Mouse (Mus musculus): ENCODE data around the gene Vmn2r23.
"Not testable (repeated sequence)": the region's sequence is repeated elsewhere in the genome, so short reads cannot be mapped to it uniquely, and the experiment has no call there.

Gene Vmn2r23

DNA sequence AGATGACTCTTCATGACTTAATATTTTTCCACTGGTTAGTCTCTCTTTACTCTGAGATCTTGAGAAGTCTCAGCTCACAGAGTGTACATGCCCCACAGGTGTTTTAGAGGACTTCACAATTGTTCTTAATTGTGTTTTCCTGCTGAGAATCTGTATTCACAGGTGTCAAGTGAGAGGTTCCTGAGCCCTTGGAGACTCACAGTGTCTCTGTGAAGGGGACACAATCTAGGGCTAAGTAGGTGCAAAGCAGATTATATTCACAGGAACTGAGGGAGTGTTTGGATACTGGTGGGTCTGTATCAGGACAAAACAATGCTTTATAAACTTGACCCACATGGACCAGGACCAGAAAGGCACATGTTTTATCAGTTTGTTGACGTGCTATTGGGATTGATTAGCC lies at the start of gene Vmn2r23:
TSS of gene Vmn2r23 (plus strand) at position 301 of the 400 bp plus-strand sequence.
- in situ Hi-C loops (cut with MboI, MseI), result no loop called here

DNA sequence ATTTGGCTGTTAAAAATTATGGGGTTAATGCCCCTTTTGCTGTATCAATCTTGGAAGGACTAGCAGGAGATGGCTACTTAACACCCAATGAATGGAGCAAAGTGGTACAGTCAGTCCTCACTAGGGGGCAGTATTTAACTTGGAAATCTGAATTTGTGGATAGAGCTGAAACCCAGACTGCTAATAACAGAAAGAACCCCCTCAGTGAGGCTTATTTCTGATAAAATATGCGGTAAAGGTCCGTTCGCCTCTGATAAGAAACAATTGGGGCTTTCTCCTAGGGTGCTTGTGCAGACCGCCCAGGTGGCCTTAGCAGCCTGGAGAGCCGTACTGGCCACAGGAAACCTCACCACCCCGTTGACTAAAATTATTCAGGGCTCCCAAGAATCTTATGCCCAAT lies 45.4 kb upstream of the Vmn2r23 start:
- in situ Hi-C loops (cut with MboI, MseI), result no loop called here

DNA sequence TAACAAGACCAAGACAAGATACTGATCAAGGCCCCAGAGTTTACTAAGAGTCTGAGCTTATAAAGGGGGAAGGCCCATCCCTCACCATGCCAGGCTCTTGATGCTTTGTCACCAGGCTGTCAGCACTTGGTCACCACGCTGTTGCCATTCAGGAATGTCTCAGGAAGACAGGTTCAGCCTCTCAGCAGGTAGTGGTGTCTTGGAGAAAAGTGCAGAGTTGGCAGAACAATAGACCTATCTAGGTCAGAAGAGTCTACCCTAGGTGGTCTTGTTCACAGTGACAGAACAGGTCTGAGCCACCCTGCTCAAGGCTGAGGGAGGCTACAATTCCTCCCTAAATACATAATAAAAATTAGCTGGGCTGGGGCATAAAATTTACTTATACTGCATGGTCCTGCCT lies 5.8 kb upstream of the Vmn2r23 start:
- in situ Hi-C loops (cut with MboI, MseI), result not testable (repeated sequence)

DNA sequence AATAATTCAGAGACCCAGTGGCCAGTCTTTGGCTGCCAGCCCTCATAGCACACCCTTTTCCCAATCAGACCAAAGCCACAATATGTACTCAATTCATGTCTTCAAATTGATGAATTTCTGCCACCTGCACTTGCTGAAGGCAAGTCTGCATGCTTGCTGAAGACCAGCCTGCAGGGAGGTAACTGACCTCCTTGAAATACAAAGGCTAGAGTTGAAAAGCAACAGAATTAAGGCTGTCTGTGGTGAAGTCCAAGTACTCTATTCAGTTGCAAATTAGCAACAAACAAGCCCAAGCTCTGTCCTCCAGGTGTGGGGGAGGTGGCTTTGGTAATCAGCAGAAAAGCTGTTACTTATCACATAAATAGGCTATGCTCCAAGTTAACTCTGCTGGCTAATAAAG lies 5.3 kb upstream of the Vmn2r23 start:
- in situ Hi-C loops (cut with MboI, MseI), result no loop called here

DNA sequence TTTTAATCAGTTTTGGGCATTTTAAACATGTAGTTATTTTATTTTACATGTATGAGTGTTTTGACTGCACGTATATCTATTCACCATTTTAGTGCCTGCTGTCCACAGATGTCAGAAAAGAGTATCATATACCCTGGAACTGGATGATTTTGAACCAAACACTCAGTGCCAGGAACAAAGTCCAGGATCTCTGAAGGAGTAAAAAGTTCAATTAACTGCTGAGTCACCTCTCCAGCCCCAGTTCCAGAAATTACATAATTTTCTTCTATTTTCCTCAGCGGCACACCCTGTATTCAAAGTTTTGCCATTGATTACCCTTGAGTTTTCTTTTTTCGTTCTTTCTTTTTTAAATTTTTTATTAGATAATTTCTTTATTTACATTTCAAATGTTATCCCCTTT lies 67.6 kb downstream of the Vmn2r23 start:
- in situ Hi-C loops (cut with MboI, MseI), result no loop called here

DNA sequence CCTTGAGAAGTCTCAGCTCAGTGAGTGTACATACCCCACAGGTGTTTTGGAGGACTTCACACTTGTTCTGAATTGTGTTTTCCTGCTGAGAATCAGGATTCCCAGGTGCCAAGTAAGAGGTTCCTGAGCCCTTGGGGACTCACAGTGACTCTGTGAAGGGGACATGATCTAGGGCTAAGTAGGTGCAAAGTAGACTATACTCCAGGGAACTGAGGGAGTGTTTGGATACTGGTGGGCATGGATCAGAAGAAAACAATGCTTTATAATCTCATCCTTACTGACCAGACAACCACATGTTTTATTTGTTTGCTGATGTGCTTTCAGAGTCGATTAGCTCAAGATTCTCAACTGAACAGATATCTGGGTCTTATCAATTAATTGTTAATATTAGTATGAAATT lies 76.1 kb downstream of the Vmn2r23 start, which contains the start of gene Vmn2r24:
TSS of gene Vmn2r24 (plus strand) at position 301 of the 400 bp plus-strand sequence.
- in situ Hi-C loops (cut with MboI, MseI), result no loop called here

DNA sequence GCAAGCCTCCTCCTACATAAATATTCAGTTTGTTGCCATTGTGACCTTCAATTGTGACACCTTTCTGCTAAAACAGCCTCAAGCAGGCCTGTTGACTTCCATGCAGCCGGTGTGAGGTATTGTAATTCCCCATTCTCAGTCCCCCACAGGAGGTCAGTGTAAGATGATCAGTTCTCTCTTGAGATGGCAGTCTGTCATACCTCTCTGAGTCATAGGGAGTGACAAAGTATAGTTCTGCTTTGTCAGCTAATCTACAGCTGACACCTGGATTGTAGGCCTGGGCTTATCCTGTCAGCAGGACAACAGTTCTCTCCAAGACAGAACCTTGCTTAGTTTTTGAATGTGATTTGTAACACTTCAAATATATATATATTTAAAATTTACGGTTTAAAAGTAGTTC lies 82.4 kb downstream of the Vmn2r23 start:
- in situ Hi-C loops (cut with MboI, MseI), result no loop called here

DNA sequence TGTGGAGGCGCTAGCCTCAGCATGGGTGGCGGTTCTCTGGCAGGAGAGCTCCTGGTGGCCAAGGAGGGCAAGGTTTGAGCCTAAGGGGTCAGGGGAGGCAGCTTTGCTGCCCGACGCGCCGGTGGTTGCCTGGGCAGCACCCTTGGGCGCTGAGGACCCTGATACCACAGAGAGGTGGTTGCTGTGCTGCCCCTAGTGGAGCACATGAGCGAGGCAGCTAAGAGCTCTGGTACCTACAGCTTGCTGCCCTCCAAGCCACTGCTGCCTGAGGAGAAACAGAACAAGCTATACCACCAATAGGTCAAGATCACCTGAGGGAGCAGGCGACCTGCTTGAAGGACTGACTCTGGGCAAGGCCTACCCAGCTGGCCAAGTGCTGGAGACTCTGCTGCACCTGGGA lies 91.3 kb downstream of the Vmn2r23 start:
- in situ Hi-C loops (cut with MboI, MseI), result no loop called here
